Mouse (Mus musculus) neural tube, embryonic 11.5 days (tissue): ENCODE results near the gene Olfr725. TPM values are rescaled to one million over a fixed set of nuclear protein-coding genes. Genes with fewer than 3 reads are reported as not detected.

Source experiments
- ATAC-seq: fragments of 200-750 bp; cut with Nextera tagmentation; 2 replicates; pipeline ENCODE4 v1.8.0; 2017; ENCODE audit warnings: moderate number of reproducible peaks, mild to moderate bottlenecking, moderate TSS enrichment, moderate library complexity; ENCODE audit not compliant: insufficient read depth, low FRiP score, low TSS enrichment
- DNase-seq: peaks from one replicate; pipeline ENCODE4 v3.0.0-alpha.2; 2015; ENCODE audit warnings: low spot score
- H3K27ac ChIP-seq: fragments of 300-500 bp; sonication (generic); 2 replicates; pipeline ENCODE4 v1.5.1; 2014; ENCODE audit warnings: low read depth, mild to moderate bottlenecking, low read length
- H3K27me3 ChIP-seq: fragments of 300-500 bp; sonication (generic); 2 replicates; pipeline ENCODE4 v1.6.1; 2014; ENCODE audit warnings: mild to moderate bottlenecking, low read length, mixed read lengths; ENCODE audit not compliant: control insufficient read depth, insufficient read depth
- H3K36me3 ChIP-seq: fragments of 300-500 bp; sonication (generic); 2 replicates; pipeline ENCODE4 v1.6.1; 2014; ENCODE audit warnings: mild to moderate bottlenecking, low read length, moderate library complexity, mixed read lengths; ENCODE audit not compliant: control insufficient read depth, insufficient read depth
- H3K4me1 ChIP-seq: fragments of 300-500 bp; sonication (generic); 2 replicates; pipeline ENCODE4 v1.6.1; 2014; ENCODE audit warnings: low read length, mixed read lengths; ENCODE audit not compliant: control insufficient read depth, insufficient read depth
- H3K4me2 ChIP-seq: fragments of 300-500 bp; sonication (generic); 2 replicates; pipeline ENCODE4 v1.6.1; 2014; ENCODE audit warnings: low read depth, mild to moderate bottlenecking, moderate library complexity
- H3K4me3 ChIP-seq: fragments of 300-500 bp; sonication (generic); 2 replicates; pipeline ENCODE4 v1.5.1; 2014; ENCODE audit warnings: low read depth, low read length
- H3K9ac ChIP-seq: fragments of 300-500 bp; sonication (generic); 2 replicates; pipeline ENCODE4 v1.6.1; 2014; ENCODE audit warnings: mild to moderate bottlenecking, low read length
- H3K9me3 ChIP-seq: fragments of 300-500 bp; sonication (generic); 2 replicates; pipeline ENCODE4 v1.6.1; 2016; ENCODE audit warnings: low read length; ENCODE audit not compliant: control insufficient read depth
- WGBS: fragments of 180-500 bp; shearing (Covaris S2); extraction: QIAGEN DNeasy Blood & Tissue Kit; methylation state at CpG from one replicate; pipeline ENCODE4 v1.1.7; 2014; 5-methylcytosine and 5-hydroxymethylcytosine counted together
- polyA plus RNA-seq: library from polyadenylated mRNA; unstranded; fragments of >200 nt; fragmentation: Nextera tagmentation; extraction: Ambion mirVana; gene quantifications from 2 replicates; pipeline ENCODE4 v1.2.1, GENCODE M21; 2014

The Olfr725 gene
- not detected in 2 replicates for polyA plus RNA-seq

- DNase-seq = no peak
- Histone ChIP-seq H3K9ac (no peak within 1 kb of the TSS), H3K4me1 (no peaks in the 10 kb centered on the region), H3K4me3 (no peak within 1 kb of the TSS), H3K27me3 (no peaks in the 10 kb centered on the region), H3K4me2 (no peak within 1 kb of the TSS), H3K27ac (no peak within 1 kb of the TSS), H3K9me3 (no peaks in the 10 kb centered on the region), H3K36me3 (no peaks in the 10 kb centered on the region)
- no peak for ATAC-seq
Measured at GRCm38 (mm10) chr14:50040275-50040674, at the start of gene Olfr725. Gene Olfr725 (minus strand): TSS chr14:50040375.

DNA sequence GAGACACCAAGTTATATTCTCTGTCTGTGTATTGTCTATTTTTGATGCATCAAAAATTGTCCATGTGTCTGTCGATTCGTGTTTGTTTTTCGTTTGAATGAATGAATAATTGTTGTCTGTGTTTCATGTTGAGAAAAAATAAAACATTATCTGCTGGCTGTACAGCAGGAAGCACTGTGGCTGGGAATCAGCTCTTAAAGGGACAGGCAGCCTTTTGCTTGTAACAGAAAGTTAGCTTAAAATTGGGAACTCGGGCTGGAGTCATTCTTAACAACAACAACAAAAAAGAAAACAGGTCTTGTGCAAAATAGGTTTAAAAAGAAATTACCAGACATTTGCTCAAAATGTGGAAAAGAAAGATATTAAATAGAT lies 22.5 kb upstream of the Olfr725 start:
- peak overlapping the region; percentile 58 for H3K4me2 ChIP-seq
- H3K27ac ChIP-seq = no peak overlapping the region
- no peak overlapping the region; the same call in 1 of the 2 replicates for H3K9ac ChIP-seq
- H3K36me3 ChIP-seq = no peaks in the 10 kb centered on the region
- ATAC-seq = peak; percentile 31
- no peaks in the 10 kb centered on the region for H3K27me3 ChIP-seq
- H3K9me3 ChIP-seq = no peaks in the 10 kb centered on the region
- H3K4me3 ChIP-seq = peak overlapping the region; percentile 71
- H3K4me1 ChIP-seq = no peaks in the 10 kb centered on the region
- no peak for DNase-seq
- WGBS = 2% methylated on average over 4 of the region's 4 CpGs

DNA sequence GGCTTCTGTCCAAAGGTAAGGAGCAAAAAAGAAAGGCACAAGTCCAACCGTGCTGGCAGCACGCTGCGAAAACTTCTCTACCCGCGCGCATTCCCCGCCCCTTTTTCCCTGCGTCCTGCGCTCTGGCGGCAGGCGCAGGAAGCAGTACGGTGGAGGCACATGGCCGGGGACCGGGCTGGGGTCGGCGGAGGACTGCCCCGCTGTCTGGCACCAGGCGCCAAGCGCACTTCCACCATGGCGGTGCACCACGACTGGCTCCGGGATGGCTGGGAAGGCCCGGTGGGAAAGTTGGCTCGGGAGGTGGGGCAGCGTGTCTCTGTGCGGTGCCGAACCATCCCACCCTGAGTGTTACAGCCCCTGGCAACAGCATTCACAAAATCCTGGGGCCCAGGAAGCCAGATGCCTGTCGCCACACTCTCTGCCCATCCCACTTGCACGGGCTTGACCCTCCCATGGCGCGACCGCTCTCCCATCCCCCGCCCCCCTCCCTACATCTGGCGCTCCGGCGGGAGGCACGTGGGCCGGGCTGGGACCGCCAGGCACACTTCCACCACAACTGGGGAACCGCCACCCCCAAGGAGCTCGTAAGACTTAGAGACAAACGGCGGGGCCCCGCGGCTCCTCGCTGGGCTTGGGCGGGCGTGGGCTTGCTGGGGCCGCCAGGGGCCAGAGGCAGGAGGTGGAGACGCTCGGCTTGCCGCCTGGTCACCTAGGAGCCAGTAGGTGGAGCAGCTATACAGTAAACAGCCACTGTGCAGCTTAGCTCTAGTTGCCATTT lies 22.0 kb upstream of the Olfr725 start:
- DNase-seq (peak; percentile 86), ATAC-seq (peak; percentile 95)
- Histone ChIP-seq H3K4me3 (peak overlapping the region; percentile 71), H3K27me3 (no peaks in the 10 kb centered on the region), H3K27ac (peak overlapping the region; percentile 76), H3K9me3 (no peaks in the 10 kb centered on the region), H3K9ac (peak overlapping the region; percentile 73), H3K4me2 (peak overlapping the region; percentile 58), H3K4me1 (no peaks in the 10 kb centered on the region), H3K36me3 (no peaks in the 10 kb centered on the region)
- WGBS = under 1% methylated on average over 52 of the region's 52 CpGs

DNA sequence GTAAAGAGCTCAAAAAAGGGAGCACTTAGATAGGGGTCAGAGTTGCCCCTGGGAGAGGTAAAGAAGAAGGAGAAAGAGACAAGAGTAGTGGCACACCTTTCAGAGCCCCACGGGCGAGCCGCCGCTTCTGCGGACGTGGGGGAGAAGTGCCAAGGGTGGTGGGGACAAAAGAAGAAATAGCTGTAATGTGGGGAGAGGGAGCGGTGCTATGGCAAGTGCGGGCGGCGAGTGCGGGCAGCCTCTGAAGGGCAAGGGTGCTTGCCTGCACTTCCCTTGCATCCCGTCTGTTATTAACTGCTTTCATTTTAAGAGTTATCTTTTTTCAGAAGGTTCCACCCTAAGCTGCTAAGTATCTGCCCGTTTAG lies 21.4 kb upstream of the Olfr725 start:
- WGBS = 0% methylated on average over 10 of the region's 13 CpGs
- Histone ChIP-seq H3K9me3 (no peaks in the 10 kb centered on the region), H3K36me3 (no peaks in the 10 kb centered on the region), H3K4me1 (no peaks in the 10 kb centered on the region), H3K27ac (peak overlapping the region; percentile 76), H3K4me3 (peak overlapping the region; percentile 71), H3K27me3 (no peaks in the 10 kb centered on the region), H3K4me2 (peak overlapping the region; percentile 58), H3K9ac (peak overlapping the region; percentile 73)
- no peak for DNase-seq
- ATAC-seq = peak; percentile 5; the same call in 1 of the 2 replicates

GRCm38 (mm10) chr14:50061179-50061578 lies 21.0 kb upstream of the Olfr725 start:
- Histone ChIP-seq H3K4me2 (peak overlapping the region; percentile 58), H3K9me3 (no peaks in the 10 kb centered on the region), H3K9ac (peak overlapping the region; percentile 73), H3K4me1 (no peaks in the 10 kb centered on the region), H3K36me3 (no peaks in the 10 kb centered on the region), H3K27me3 (no peaks in the 10 kb centered on the region), H3K27ac (no peak overlapping the region), H3K4me3 (peak overlapping the region; percentile 71)
- DNase-seq (peak; percentile 48), ATAC-seq (no peak)
- 22% methylated on average over 11 of the region's 11 CpGs for WGBS

DNA sequence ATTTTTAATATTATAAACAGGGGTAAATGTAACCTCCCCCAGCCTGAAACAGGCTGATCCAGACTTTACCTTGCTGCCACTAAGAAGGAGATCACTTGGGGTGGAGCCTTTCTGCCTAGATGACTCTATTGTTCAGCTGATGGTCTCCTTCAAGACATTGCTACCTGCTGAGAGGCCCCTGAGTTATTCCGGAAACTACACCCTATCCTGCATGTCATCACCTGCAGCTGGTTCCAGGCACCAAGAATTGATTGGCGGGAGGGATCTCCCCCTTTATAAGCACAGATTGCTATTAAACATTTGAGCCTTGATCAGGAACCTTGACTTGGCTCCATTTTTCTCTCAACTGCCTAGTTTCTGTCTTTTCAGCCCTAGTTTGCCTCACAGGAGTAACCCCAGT lies 8.1 kb downstream of the Olfr725 start:
- WGBS = 97% methylated on average over 2 of the region's 2 CpGs
- no peak overlapping the region for H3K27ac ChIP-seq
- ATAC-seq = no peak
- H3K36me3 ChIP-seq = no peaks in the 10 kb centered on the region
- H3K4me2 ChIP-seq = no peak overlapping the region
- no peaks in the 10 kb centered on the region for H3K9me3 ChIP-seq
- no peak overlapping the region for H3K9ac ChIP-seq
- no peak overlapping the region for H3K4me3 ChIP-seq
- DNase-seq = no peak
- no peaks in the 10 kb centered on the region for H3K4me1 ChIP-seq
- no peaks in the 10 kb centered on the region for H3K27me3 ChIP-seq

DNA sequence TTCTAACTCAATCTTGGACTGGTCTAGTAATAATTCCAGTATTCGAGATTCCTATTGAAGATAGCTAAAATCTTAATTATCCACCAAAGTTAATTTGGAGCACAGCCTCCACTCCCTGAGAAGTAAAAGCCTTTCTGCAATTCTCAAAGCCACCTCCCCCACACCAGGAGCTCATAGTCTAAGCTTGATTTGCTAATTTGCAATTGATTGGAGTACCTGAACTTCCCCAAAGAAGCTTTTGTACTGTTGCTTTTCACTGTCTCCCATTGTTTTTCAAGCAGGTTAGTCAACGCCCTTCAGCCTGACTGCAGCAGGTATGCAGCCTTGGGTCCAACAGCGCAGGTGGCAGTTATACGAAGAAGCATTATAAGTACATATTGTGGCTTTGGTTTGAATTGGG lies 8.8 kb downstream of the Olfr725 start:
- ATAC-seq (no peak), DNase-seq (no peak)
- WGBS = 84% methylated on average over 4 of the region's 4 CpGs

GRCm38 (mm10) chr14:50026371-50026770 lies 13.8 kb downstream of the Olfr725 start:
- 73% methylated on average over 2 of the region's 2 CpGs for WGBS
- ATAC-seq (no peak), DNase-seq (no peak)
- Histone ChIP-seq H3K27me3 (no peaks in the 10 kb centered on the region), H3K9me3 (no peaks in the 10 kb centered on the region), H3K4me3 (no peak overlapping the region), H3K4me2 (no peak overlapping the region), H3K9ac (no peak overlapping the region), H3K36me3 (no peaks in the 10 kb centered on the region), H3K27ac (no peak overlapping the region), H3K4me1 (no peaks in the 10 kb centered on the region)

More for the DNA sequence above, 8.8 kb downstream of the Olfr725 start:
- no peaks in the 10 kb centered on the region for H3K27me3 ChIP-seq
- no peak overlapping the region for H3K27ac ChIP-seq
- no peaks in the 10 kb centered on the region for H3K4me1 ChIP-seq
- no peak overlapping the region for H3K4me2 ChIP-seq
- H3K9me3 ChIP-seq = no peaks in the 10 kb centered on the region
- no peaks in the 10 kb centered on the region for H3K36me3 ChIP-seq
- H3K4me3 ChIP-seq = no peak overlapping the region
- H3K9ac ChIP-seq = no peak overlapping the region
